Mouse (Mus musculus) bone marrow macrophage, adult 2 months (primary cell): ENCODE results near the gene Rec114.

Experiments used
- CTCF ChIP-seq: IDR thresholded peaks from 2 replicates; pipeline ENCODE4 v1.5.1; 2012; ENCODE audit warnings: low read depth, mild to moderate bottlenecking, low read length, moderate library complexity
- POLR2A ChIP-seq: IDR thresholded peaks from 2 replicates; pipeline ENCODE4 v1.6.1; 2012; ENCODE audit warnings: mild to moderate bottlenecking, low read depth, low read length, borderline replicate concordance

DNA sequence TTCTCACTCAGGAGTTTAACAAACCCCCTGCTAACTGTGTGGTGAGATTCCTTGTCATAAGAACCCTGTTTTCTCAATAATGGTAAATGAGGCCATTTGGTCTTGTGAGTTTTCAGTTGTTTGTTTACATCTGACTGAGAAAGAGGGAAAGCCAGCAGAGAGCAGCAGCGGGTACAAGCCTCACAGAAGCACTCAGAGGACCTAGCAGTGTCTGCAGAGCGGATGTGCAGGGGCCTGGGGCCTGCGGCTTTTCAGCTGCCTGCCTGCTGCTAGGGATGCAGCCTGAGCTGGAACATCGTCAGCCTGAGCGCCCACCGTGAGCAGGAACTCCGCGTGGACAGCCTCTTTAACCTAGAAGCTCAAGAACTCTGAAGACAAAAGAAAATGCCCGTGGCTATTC lies 77.6 kb downstream of the Rec114 start:
- no peak for TF ChIP-seq CTCF
- no peak for TF ChIP-seq POLR2A
